15 mouse cellular contexts compared by ENCODE assay signal in genomic region chr16:8947846-8948245, GRCm38 (mm10).
A peak's percentile ranks its signal among the peaks of the same experiment; 100 is the strongest.
DNase-seq lines count a peak whose midpoint lies in the region; ATAC-seq and TF ChIP-seq lines count a peak whose summit lies in the region.
"Had no signal": no experiment of that assay in that cellular context is flagged by ENCODE, and none has a peak within 500 bp of the region (broad histone marks: within the 10 kb centered on the region; RNA-seq: fewer than 3 reads in every experiment).

No protein-coding gene starts in this region.

- WGBS in hindbrain, embryonic 12.5 days, result 56% methylated on average over 5 of the region's 5 CpGs
- WGBS in hindbrain, embryonic 16.5 days, result 41% methylated on average over 5 of the region's 5 CpGs
- 63% methylated on average over 5 of the region's 5 CpGs for WGBS in midbrain, embryonic 13.5 days
- 45% methylated on average over 5 of the region's 5 CpGs for WGBS in midbrain, embryonic 15.5 days
- 26% methylated on average over 5 of the region's 5 CpGs for WGBS in embryonic facial prominence, embryonic 14.5 days
- WGBS in midbrain, postnatal 0 days, result 60% methylated on average over 5 of the region's 5 CpGs

- H3K9me3 ChIP-seq in hindbrain, embryonic 12.5 days (replicated peaks), result no peaks in the 10 kb centered on the region
- no peaks in the 10 kb centered on the region for H3K9me3 ChIP-seq in hindbrain, embryonic 16.5 days (ENCODE audit: control insufficient read depth, low read length)
- H3K9me3 ChIP-seq in midbrain, embryonic 13.5 days, result no peaks in the 10 kb centered on the region
- no peaks in the 10 kb centered on the region for H3K9me3 ChIP-seq in midbrain, embryonic 15.5 days
- no peaks in the 10 kb centered on the region for H3K9me3 ChIP-seq in embryonic facial prominence, embryonic 14.5 days (ENCODE audit: control insufficient read depth, low read length)
- H3K9me3 ChIP-seq in midbrain, postnatal 0 days (ENCODE audit: low read length), result no peaks in the 10 kb centered on the region
- H3K9me3 ChIP-seq: limb, embryonic 15.5 days had no signal

- peaks cover 4% of the 10 kb centered on the region for H3K4me1 ChIP-seq in hindbrain, embryonic 12.5 days
- peaks cover 6% of the 10 kb centered on the region for H3K4me1 ChIP-seq in hindbrain, embryonic 16.5 days (ENCODE audit: control insufficient read depth, insufficient read depth, low read depth, low read length)
- H3K4me1 ChIP-seq in midbrain, embryonic 13.5 days (replicated peaks), result peaks cover 23% of the 10 kb centered on the region
- peaks cover 24% of the 10 kb centered on the region for H3K4me1 ChIP-seq in midbrain, embryonic 15.5 days
- H3K4me1 ChIP-seq in embryonic facial prominence, embryonic 14.5 days (ENCODE audit: control insufficient read depth, insufficient read depth, low read length), result no peaks in the 10 kb centered on the region; the same call in 1 of the 2 replicates
- H3K4me1 ChIP-seq in midbrain, postnatal 0 days (ENCODE audit: insufficient read depth, low read length), result peaks cover 3% of the 10 kb centered on the region; the same call in 1 of the 2 replicates
- H3K4me1 ChIP-seq: heart, embryonic 12.5 days had no signal

- no peak overlapping the region for H3K9ac ChIP-seq in hindbrain, embryonic 12.5 days
- H3K9ac ChIP-seq in hindbrain, embryonic 16.5 days (ENCODE audit: low read depth, low read length), result no peak overlapping the region
- H3K9ac ChIP-seq in midbrain, embryonic 13.5 days (replicated peaks), result no peak overlapping the region
- no peak overlapping the region for H3K9ac ChIP-seq in midbrain, embryonic 15.5 days
- no peak overlapping the region for H3K9ac ChIP-seq in embryonic facial prominence, embryonic 14.5 days (ENCODE audit: low read depth, low read length)
- H3K9ac ChIP-seq in midbrain, postnatal 0 days (replicated peaks; ENCODE audit: low read length, poor library complexity, severe bottlenecking), result no peak overlapping the region
- H3K9ac ChIP-seq: heart, embryonic 12.5 days; limb, embryonic 15.5 days had no signal

- no peaks in the 10 kb centered on the region for H3K36me3 ChIP-seq in hindbrain, embryonic 12.5 days
- H3K36me3 ChIP-seq in hindbrain, embryonic 16.5 days (ENCODE audit: control insufficient read depth, insufficient read depth, low read length), result no peaks in the 10 kb centered on the region
- H3K36me3 ChIP-seq in midbrain, embryonic 13.5 days, result no peaks in the 10 kb centered on the region
- no peaks in the 10 kb centered on the region for H3K36me3 ChIP-seq in midbrain, embryonic 15.5 days (replicated peaks)
- no peaks in the 10 kb centered on the region for H3K36me3 ChIP-seq in embryonic facial prominence, embryonic 14.5 days (ENCODE audit: control insufficient read depth, insufficient read depth, low read length)
- no peaks in the 10 kb centered on the region for H3K36me3 ChIP-seq in midbrain, postnatal 0 days (ENCODE audit: insufficient read depth, low read length)
- H3K36me3 ChIP-seq: heart, embryonic 12.5 days; limb, embryonic 15.5 days had no signal

- no peaks in the 10 kb centered on the region for H3K27me3 ChIP-seq in hindbrain, embryonic 12.5 days
- H3K27me3 ChIP-seq in hindbrain, embryonic 16.5 days (replicated peaks; ENCODE audit: control insufficient read depth, insufficient read depth, low read length), result no peaks in the 10 kb centered on the region
- no peaks in the 10 kb centered on the region for H3K27me3 ChIP-seq in midbrain, embryonic 13.5 days
- H3K27me3 ChIP-seq in midbrain, embryonic 15.5 days (replicated peaks), result no peaks in the 10 kb centered on the region
- H3K27me3 ChIP-seq in embryonic facial prominence, embryonic 14.5 days (replicated peaks; ENCODE audit: control insufficient read depth, insufficient read depth, low read length), result no peaks in the 10 kb centered on the region
- H3K27me3 ChIP-seq in midbrain, postnatal 0 days (ENCODE audit: insufficient read depth, low read length), result no peaks in the 10 kb centered on the region
- H3K27me3 ChIP-seq: heart, embryonic 12.5 days; limb, embryonic 15.5 days had no signal

- DNase-seq in embryonic facial prominence, embryonic 14.5 days (ENCODE audit: low spot score), result peak; percentile 89
- DNase-seq in midbrain, postnatal 0 days (ENCODE audit: low spot score), result peak; percentile 30
- no peak for DNase-seq in adrenal gland, adult 2 months
- DNase-seq: B cell, adult 2 months; cerebellum, adult 2 months; gastrocnemius, postnatal 10 days; kidney, adult 8-10 months; lung, adult 18-20 months; thymus, postnatal 25 days had no signal

- no peak overlapping the region for H3K4me3 ChIP-seq in hindbrain, embryonic 12.5 days
- H3K4me3 ChIP-seq in hindbrain, embryonic 16.5 days (ENCODE audit: low read length), result no peak overlapping the region
- no peak overlapping the region for H3K4me3 ChIP-seq in midbrain, embryonic 13.5 days (replicated peaks)
- no peak overlapping the region for H3K4me3 ChIP-seq in midbrain, embryonic 15.5 days
- no peak overlapping the region for H3K4me3 ChIP-seq in embryonic facial prominence, embryonic 14.5 days (ENCODE audit: low read depth, low read length)
- H3K4me3 ChIP-seq in midbrain, postnatal 0 days (ENCODE audit: low read depth, low read length), result no peak overlapping the region
- H3K4me3 ChIP-seq: heart, embryonic 12.5 days; limb, embryonic 15.5 days had no signal

- H3K27ac ChIP-seq in hindbrain, embryonic 12.5 days, result no peak overlapping the region
- no peak overlapping the region for H3K27ac ChIP-seq in hindbrain, embryonic 16.5 days (ENCODE audit: low read depth, low read length)
- no peak overlapping the region for H3K27ac ChIP-seq in midbrain, embryonic 13.5 days
- no peak overlapping the region for H3K27ac ChIP-seq in midbrain, embryonic 15.5 days
- no peak overlapping the region for H3K27ac ChIP-seq in embryonic facial prominence, embryonic 14.5 days (replicated peaks; ENCODE audit: low read depth, low read length)
- H3K27ac ChIP-seq in midbrain, postnatal 0 days (ENCODE audit: low read depth, low read length), result no peak overlapping the region
- H3K27ac ChIP-seq: limb, embryonic 15.5 days had no signal

- TF ChIP-seq CTCF in midbrain, postnatal 0 days (IDR thresholded peaks at IDR 0.05), result no peak

- H3K4me2 ChIP-seq in hindbrain, embryonic 12.5 days (replicated peaks), result no peak overlapping the region
- no peak overlapping the region for H3K4me2 ChIP-seq in hindbrain, embryonic 16.5 days (ENCODE audit: low read length)
- no peak overlapping the region for H3K4me2 ChIP-seq in midbrain, embryonic 13.5 days (replicated peaks)
- no peak overlapping the region for H3K4me2 ChIP-seq in midbrain, embryonic 15.5 days
- H3K4me2 ChIP-seq in embryonic facial prominence, embryonic 14.5 days (ENCODE audit: low read depth, low read length), result no peak overlapping the region
- H3K4me2 ChIP-seq in midbrain, postnatal 0 days (ENCODE audit: low read depth, low read length, poor library complexity, severe bottlenecking), result no peak overlapping the region
- H3K4me2 ChIP-seq: heart, embryonic 12.5 days; limb, embryonic 15.5 days had no signal

- ATAC-seq in hindbrain, embryonic 12.5 days (ENCODE audit: low FRiP score), result 0 out of 2 replicates have a peak, but pooled peaks have one; percentile 12
- ATAC-seq in hindbrain, embryonic 16.5 days, result no peak
- peak; percentile 56 for ATAC-seq in midbrain, embryonic 13.5 days
- ATAC-seq in midbrain, embryonic 15.5 days (replicated peaks), result no peak
- ATAC-seq in embryonic facial prominence, embryonic 14.5 days (ENCODE audit: low read depth), result peak; percentile 79; the same call in 1 of the 2 replicates
- ATAC-seq in midbrain, postnatal 0 days (ENCODE audit: low FRiP score), result no peak

Comparison
In these comparisons a context has a peak if more than half of its experiments do, and no peak if none do; other contexts are left out.
1. ATAC-seq: peak in hindbrain, embryonic 12.5 days (single experiment), midbrain, embryonic 13.5 days (single experiment) and embryonic facial prominence, embryonic 14.5 days (single experiment); none in hindbrain, embryonic 16.5 days (single experiment), midbrain, embryonic 15.5 days (single experiment) and midbrain, postnatal 0 days (single experiment).